Mouse (Mus musculus): ENCODE measurements around the gene Ulk4.

The Ulk4 gene

DNA sequence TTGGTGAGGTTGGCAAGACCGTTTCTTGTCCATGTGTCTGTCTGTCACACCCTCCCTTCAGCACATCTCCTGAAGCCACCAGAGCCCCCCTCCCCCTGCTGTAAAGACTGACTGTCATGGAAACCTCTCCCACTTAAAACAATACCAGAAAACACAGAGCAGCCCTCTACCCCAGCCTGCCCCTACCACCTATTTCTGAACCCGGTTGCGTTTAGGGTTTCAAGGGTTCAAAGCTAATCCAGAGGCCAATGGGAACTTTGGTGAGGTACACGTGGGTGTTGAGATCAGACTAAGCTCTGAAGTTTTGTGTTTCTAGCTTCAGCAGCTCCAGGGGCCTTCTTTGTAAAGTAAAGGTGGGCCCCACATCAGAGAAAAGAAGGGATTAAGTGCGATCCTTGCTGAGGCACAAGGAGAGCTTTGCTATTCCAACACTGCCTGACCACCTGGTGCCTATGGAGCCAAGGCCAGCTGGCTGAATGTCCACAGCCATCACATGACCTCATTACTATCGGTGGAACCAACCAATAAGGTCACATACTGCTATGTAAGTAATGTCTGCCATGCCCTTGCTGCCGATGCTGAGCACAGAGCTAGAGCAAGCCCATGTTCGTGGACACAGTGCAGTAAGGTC, 204.8 kb downstream of the Ulk4 start:
- CTCF ChIA-PET: interaction anchor here in 2 of 4 experiments (0.7 to 1.5 kb wide), 3 partner anchors 13 to 608 kb away, joined by 3 read pairs; no protein-coding TSS in a partner anchor
- POLR2A ChIA-PET: interaction anchor here in 3 of 4 experiments (0.6 to 2.0 kb wide), 4 partner anchors 9 to 57 kb away, joined by 3 to 5 read pairs (median 4); no protein-coding TSS in a partner anchor

DNA sequence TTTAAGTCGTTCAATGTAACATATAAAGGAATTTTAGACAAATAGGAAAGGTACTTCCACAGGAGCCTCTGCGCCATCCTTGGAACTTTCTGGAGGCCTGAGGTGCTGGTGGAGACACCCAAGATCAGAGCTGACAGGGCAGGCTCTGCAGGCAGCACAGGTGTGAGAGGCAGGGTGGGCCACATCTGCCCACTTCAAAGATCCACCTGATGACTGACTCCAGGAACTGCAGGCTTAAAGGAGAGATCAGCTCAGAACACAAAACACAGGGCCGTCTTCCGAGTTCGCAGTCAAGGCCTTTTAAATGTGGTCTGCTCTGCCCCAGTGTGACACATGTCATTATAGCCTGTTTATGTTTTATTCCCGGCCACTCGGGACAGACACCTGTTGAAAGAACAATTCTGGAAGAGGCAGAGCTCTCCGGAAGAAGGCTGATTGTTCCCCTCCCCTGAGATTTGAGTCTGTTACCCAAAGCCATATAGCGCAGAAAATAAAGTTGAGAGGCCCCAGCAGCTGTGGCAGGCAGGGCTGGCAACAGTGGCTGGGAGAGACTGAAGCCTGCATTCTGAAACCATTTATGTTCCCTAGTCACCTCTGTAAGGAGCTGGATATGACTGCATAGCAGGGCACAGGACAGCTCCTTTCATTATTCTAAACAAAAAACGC, 205.4 kb downstream of the Ulk4 start:
- CTCF ChIA-PET: interaction anchor here in 2 of 4 experiments (0.7 to 1.5 kb wide), 2 partner anchors 37 to 86 kb away, joined by 3 read pairs; no protein-coding TSS in a partner anchor
- POLR2A ChIA-PET: interaction anchor here in 3 of 4 experiments (1.2 to 2.0 kb wide), 3 partner anchors 9 to 45 kb away, joined by 3 to 5 read pairs (median 5); no protein-coding TSS in a partner anchor

DNA sequence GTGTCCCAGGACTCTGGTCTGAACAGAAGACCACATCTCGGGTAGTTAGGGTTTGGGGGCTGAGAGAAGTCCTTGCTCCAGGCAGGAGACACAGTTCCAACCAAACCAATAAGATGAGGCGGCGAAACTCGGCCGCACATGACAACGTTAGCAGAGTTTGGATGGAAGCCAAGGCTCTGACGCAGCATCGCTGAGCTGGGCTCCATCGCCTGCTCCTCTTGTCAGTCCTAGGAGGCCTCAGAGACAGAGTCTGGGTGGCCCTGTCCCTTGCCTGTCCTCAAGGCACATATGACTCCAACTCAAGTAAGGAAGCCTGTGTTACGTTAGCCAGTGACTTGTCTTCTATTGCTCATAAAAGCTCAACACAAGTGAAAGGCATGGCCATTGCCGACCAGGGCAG, 205.9 kb downstream of the Ulk4 start:
- ChIA-PET POLR2A (no interaction called here), CTCF (interaction anchor here in 2 of 4 experiments (0.7 to 1.5 kb wide), 2 partner anchors 37 to 87 kb away, joined by 3 read pairs; no protein-coding TSS in a partner anchor)

DNA sequence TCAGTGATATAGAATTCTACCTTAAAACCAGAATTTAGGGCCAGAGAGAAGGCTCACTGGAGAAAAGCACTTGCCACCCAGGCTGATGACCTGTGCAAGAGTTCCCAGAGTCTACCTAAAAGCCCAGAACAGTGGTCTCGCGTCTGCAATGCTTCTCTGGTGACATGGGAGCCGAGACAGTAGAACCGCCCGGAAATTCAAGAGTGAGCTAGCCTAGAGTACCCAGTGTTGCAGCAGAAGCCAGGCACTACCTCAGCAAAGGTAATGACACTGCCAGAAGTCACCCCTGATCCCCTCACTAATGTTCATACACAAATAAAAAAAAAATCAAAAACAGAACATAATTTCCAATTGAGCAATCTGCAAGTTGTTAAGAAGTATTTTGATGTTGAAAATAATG, 208.9 kb downstream of the Ulk4 start:
- ChIA-PET CTCF (interaction anchor here in 2 of 4 experiments (0.6 to 1.0 kb wide), 2 partner anchors 40 to 153 kb away, joined by 3 to 5 read pairs; no protein-coding TSS in a partner anchor), POLR2A (no interaction called here)

DNA sequence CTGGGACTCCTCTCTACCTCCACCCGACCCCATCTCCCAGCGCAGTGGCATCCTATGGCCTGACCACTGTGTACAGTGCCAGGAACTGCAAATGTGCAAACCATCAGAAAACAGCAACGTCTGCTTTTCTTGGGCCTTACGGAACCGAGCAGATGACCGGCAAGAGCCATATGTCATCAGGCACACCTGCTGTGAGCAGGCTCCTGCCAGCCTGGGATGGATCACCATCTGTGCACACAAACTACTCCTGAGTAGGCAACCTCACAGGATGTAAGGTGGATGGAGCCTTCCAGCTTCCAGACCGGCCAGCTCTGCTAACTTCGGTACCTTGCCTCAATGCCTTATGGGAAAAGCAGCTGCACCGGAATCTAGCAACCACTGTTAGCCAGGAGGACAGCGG, 210.0 kb downstream of the Ulk4 start:
- CTCF ChIA-PET: interaction anchor here in 1 of 4 experiments (1.2 kb wide), 1 partner anchor 149 kb away, joined by 3 read pairs; no protein-coding TSS in a partner anchor
- POLR2A ChIA-PET: no interaction called here

DNA sequence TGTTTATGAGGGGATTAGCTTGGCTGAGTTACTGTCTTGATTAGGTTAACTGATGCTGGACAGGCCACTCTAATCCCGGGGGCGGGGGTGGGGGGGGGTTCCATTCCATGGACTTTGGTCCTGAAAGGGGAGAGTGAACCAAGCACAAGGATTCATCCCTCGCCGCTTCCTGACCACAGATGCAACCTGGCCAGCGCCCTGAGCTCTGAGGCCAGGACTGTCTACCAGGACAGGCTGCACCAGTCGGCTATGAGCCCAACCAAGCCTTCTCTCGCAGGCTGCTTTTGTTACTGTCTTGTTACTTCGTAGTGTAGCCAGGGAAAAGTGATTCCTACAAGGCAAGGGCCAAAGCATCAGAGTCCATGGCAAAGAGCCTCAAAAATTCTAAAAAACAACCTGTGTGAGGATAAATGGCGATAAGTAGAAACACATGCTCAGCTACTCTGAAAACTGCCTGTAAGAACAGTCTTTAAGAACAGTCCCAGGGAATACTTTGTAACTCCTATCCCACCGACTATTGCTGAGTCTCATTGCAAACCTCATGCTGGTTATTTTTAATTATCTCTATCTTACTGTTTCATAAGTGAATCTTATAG, 211.5 kb downstream of the Ulk4 start:
- ChIA-PET POLR2A (interaction anchor here in 2 of 4 experiments (0.6 to 1.4 kb wide), 2 partner anchors 9 to 123 kb away, joined by 3 read pairs; no protein-coding TSS in a partner anchor), CTCF (no interaction called here)

DNA sequence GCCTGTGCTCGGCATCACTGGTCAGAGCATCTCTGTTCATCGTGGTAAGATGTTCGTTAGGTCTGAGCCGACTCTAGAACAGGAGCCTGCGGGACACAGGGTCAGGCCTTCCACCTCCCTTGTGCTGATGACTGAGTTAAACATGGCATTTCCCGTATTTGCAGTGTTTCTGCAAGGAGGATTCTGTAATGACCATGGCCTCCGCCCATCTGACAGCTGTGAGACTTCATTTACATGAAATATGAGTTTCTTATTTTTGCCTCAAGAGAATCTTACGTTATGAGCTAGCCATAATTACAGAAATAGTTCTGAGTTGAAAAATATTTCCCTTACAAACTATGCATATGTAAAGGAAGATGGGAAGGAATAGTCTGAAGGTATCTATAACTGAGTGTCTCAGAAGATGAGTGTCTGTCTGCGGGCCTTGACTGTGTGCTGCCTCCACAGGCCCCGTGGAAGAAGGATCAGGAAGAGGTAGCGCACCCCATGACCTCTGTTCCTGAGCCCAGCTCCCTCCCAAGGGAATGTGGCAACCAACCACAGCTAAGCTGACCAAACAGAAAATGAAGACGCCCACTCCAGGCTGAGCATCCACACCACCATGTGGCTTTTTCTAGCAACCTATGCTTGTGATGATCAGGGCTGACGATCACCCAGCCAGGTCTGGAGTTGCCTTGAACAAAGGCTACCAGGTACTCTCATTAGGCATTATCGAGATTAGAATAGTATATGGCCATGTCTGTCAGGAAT, 212.2 kb downstream of the Ulk4 start:
- CTCF ChIA-PET: no interaction called here
- POLR2A ChIA-PET: interaction anchor here in 2 of 4 experiments (0.6 to 1.4 kb wide), 3 partner anchors 10 to 166 kb away, joined by 3 to 4 read pairs (median 3); no protein-coding TSS in a partner anchor

DNA sequence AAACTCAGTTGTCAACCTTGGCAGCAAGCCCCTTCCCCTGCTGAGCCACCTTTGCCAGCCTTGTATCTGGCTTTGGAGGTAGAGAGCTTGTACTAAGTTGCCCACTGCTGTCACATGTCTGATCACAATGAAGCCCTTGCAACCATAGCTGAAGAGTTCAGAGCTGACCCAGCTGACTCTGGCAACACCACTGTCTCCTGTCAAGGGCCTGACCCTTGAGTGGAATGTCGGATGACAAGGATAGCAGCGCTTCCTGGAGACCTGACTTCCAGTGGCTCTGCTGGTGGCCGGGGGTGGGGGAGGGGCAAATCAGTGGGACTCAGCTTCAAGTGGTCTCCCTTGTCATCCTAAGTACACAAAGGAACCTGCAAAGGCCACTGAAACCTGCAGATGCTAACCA, 214.3 kb downstream of the Ulk4 start:
- POLR2A ChIA-PET: interaction anchor here in 1 of 4 experiments (1.4 kb wide), 1 partner anchor 10 kb away, joined by 5 read pairs; no protein-coding TSS in a partner anchor
- CTCF ChIA-PET: interaction anchor here in 1 of 4 experiments (0.8 kb wide), 1 partner anchor 329 kb away, joined by 3 read pairs; no protein-coding TSS in a partner anchor

DNA sequence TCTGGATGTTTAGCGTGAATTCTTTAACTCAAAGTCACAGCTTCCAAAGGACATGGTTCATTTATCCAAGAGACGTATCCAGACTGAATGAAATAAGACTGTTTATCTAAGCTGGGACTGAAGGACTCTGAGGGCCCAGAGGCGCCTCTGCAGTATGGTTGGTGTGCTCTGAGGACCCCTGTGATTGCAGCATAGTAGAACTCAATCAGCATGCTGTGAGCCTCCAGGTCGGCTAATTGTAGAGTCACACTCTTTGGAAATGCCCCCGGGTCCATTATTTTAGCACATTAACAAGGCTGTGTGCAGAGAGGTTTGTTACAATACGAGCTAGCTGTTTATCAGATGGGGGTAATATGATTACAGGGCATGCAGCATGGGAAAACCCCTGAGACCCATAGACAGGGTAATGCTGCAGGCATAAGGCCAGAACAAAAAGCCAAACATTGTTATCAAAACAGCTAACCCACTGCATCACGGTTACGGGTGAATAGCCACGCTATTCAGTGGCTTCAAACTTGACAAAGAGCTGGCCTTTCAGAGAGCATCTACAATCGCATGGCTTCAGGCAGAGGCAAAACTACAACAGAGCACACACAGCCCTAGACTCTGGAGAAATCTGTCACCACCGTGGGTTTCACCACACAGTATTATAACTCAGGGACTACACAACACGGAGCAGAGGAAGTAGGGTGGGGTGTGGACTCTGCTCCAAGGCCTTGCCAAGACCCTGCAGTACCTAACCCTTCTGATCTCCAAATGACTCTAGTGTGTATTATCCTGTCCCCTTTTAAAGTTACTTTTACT, 215.0 kb downstream of the Ulk4 start:
- ChIA-PET POLR2A (interaction anchor here in 1 of 4 experiments (1.4 kb wide), 1 partner anchor 11 kb away, joined by 5 read pairs; no protein-coding TSS in a partner anchor), CTCF (interaction anchor here in 3 of 4 experiments (0.6 to 1.1 kb wide), 3 partner anchors 184 to 476 kb away, joined by 3 read pairs; no protein-coding TSS in a partner anchor)

DNA sequence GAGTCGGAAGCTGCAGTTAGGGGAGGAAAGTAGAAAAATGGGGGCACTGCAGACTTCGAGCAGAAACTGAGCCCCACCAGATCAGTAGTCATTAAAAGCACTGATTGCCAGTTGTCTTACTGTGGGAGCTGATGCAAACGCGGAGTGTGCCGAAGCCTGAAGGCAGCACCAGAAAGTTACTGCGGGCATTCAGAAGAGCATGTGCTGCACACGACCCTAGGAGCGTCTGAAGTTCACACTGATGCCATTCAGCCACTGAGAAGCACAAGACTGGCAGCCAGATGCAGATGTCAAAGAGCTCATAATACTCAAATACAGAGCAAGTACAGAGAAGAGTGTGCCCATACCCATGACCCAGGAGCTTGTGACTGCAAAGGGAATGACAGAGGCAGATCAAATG, 216.7 kb downstream of the Ulk4 start:
- ChIA-PET POLR2A (interaction anchor here in 3 of 4 experiments (0.5 to 0.7 kb wide), 4 partner anchors 68 to 1449 kb away, joined by 3 to 10 read pairs (median 4); no protein-coding TSS in a partner anchor), CTCF (interaction anchor here in 2 of 4 experiments (0.6 to 0.8 kb wide), 3 partner anchors 587 to 1104 kb away, joined by 3 to 7 read pairs (median 4); no protein-coding TSS in a partner anchor)

DNA sequence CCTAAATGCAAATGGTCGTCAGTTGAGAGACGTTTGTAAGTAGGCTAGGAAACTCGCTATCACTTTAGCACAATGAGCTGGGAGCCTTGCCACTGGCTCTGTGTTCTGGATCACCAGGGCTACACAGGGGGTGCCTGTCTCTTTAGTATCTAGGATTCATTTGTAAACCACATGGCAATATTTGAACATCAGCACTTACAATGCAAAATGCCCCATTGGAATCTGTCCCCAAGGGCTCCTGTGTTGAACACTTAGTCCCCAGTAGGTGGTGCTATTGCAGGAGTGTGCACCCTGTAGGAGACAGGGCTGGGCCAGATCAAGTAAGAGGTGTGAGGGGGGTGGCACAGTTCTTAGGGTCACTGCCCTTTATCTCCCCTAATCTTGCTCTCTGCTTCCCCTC, 217.7 kb downstream of the Ulk4 start:
- POLR2A ChIA-PET: no interaction called here
- CTCF ChIA-PET: interaction anchor here in 2 of 4 experiments (0.7 to 1.0 kb wide), 2 partner anchors 13 to 301 kb away, joined by 3 read pairs; no protein-coding TSS in a partner anchor

DNA sequence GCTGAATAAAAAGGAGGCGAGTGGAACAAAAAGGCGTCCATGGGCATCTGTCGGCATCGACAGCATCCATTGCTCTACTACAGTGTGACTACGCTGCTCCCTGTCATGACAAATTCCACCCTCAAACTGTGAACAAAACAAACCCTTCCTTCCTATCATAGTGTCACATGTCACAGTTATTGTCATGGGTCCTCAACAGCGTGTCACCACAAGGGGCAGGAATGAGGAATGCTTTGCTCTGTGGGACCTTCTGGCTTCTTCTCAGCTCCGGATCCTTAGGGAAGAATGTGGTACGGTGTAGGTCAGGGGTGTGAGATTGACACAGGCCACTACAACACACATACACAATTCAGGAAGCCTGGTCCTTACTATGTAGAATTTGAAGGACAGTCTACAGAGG, 218.5 kb downstream of the Ulk4 start:
- CTCF ChIA-PET: interaction anchor here in 2 of 4 experiments (0.5 to 1.0 kb wide), 3 partner anchors 14 to 455 kb away, joined by 3 read pairs; no protein-coding TSS in a partner anchor
- POLR2A ChIA-PET: no interaction called here

DNA sequence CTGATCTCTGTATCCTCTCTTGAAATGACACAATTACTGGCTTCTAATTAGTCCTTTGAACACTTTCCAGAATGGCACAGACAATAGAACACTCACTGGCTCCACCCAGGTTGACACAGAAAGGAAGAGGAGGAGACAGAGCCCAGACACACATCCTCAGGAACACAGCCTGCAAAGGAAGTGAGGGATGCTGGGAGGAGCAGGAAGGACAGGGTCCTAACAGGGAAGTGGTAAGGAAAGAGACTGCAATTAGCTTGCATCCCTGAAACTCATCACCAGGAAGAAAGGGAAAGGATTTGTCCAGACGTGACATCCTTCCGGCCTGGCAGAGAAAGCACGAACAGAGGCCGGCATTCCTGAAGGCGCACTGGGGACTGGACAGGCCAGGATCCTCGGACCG, 218.9 kb downstream of the Ulk4 start:
- ChIA-PET CTCF (interaction anchor here in 2 of 4 experiments (0.5 kb wide), 2 partner anchors 333 to 454 kb away, joined by 3 to 4 read pairs; no protein-coding TSS in a partner anchor), POLR2A (no interaction called here)

DNA sequence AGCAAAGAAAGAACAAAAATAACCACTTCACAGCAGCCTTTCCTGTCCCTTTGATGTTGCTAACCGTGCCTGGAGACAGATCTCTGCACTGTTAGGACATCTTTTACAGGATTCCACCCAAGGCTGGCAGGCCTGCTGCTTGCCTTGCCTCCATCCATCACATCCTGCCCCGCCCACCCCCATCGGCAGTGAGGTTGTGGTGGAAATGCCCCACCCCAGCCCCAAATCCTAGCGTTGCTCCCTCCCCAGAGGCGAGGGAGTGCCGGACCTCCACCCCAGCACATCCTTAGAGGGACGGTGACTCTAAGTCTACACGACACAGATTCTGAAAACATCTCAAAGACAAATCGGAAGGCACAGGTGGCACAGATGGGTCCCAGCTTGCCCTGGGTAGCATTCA, 219.6 kb downstream of the Ulk4 start:
- CTCF ChIA-PET: interaction anchor here in 1 of 4 experiments (0.5 kb wide), 1 partner anchor 332 kb away, joined by 4 read pairs; no protein-coding TSS in a partner anchor
- POLR2A ChIA-PET: no interaction called here

DNA sequence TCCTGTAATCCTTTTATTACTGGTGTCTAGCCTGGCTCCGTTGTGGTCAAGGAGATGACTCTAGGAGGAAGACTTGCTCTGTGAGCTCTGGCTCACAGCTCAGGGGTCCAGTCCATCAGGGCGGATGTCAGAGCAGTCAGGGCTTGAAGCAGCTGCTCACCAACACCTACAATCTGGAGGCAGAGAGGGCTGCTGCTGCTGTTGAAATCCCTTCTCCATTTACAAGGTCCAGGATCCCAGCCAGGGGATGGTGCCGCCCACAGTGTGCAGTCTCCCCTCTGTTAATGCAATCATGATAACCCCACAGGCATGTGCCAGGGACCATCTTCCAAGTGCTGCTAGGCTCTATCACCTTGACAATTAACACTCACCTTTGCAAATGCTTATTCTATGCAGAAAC, 220.5 kb downstream of the Ulk4 start:
- CTCF ChIA-PET: no interaction called here
- POLR2A ChIA-PET: interaction anchor here in 1 of 4 experiments (1.0 kb wide), 1 partner anchor 115 kb away, joined by 3 read pairs; no protein-coding TSS in a partner anchor

DNA sequence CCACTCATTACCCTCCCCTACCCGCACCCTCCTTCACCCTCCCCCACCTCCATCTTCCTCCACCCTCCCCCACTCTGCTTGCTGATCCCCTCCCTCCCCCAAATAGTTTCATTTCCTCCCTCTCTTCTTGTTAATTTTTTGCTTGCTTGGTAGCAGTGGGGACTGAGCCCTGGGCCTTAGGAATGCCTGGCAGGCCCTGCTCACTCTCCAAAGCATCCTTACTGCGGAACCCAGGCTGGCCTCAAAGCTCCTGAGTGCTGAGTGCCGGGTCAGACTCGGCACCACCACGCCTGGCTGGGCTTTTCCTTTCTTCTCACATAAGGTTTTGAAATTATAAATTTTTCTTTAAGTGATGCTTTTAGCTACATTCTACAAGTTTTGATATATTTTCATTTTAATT, 221.0 kb downstream of the Ulk4 start:
- ChIA-PET POLR2A (interaction anchor here in 1 of 4 experiments (1.0 kb wide), 1 partner anchor 114 kb away, joined by 3 read pairs; no protein-coding TSS in a partner anchor), CTCF (no interaction called here)

DNA sequence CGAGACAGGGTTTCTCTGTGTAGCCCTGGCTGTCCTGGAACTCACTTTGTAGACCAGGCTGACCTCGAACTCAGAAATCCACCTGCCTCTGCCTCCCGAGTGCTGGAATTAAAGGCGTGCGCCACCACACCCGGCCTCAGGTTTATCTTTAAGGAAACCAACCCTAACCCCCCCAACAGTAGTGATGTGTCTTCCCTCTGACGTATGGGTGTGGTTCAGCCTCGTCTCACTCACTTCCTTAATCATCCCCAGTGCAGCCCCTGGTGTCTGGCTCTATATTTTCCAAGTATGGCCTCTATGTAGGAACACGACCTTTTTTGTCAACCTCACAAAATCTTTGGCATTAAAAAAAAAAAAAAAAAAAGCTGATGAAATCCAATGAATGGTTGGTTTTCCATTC, 231.3 kb downstream of the Ulk4 start:
- POLR2A ChIA-PET: interaction anchor here in 1 of 4 experiments (0.6 kb wide), 1 partner anchor 329 kb away, joined by 4 read pairs; no protein-coding TSS in a partner anchor

More for the DNA sequence above, 231.3 kb downstream of the Ulk4 start:
- CTCF ChIA-PET: interaction anchor here in 1 of 4 experiments (0.6 kb wide), 1 partner anchor 1170 kb away, joined by 4 read pairs; no protein-coding TSS in a partner anchor

All from embryonic stem cell, embryonic (primary cell).